In the genomic region with DNA sequence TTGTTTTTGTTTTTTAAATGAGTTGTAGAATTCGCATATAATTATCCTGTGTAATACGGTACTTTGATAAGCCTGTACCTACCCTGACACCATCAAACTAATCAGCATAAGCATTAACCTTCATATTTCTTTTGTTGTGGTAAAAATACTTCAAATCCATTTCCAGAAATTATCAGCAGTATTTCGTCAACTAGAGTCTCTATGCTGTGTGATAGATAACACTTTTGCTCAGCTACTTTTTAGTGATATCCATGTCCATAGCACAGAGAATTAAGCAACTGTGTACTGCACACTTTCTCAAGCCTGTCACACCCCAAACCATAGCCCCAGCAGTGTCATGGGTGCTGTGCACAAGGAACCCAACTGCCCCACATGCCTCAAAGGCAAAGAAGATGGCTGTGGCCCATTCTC, we compare ENCODE assay signal across 20 mouse cellular contexts.
DNase-seq lines count a peak whose midpoint lies in the region; ATAC-seq and TF ChIP-seq lines count a peak whose summit lies in the region.
"Had no signal": no experiment of that assay in that cellular context is flagged by ENCODE, and none has a peak within 500 bp of the region (broad histone marks: within the 10 kb centered on the region; RNA-seq: fewer than 3 reads in every experiment).

No protein-coding gene starts in this region.

- H3K4me2 ChIP-seq in kidney, embryonic 14.5 days (replicated peaks; ENCODE audit: low read depth, low read length): no peak overlapping the region
- no peak overlapping the region for H3K4me2 ChIP-seq in stomach, embryonic 15.5 days
- no peak overlapping the region for H3K4me2 ChIP-seq in stomach, postnatal 0 days (replicated peaks; ENCODE audit: low read depth)
- peak overlapping the region; percentile 85 for H3K4me2 ChIP-seq in liver, embryonic 12.5 days
- H3K4me2 ChIP-seq: forebrain, embryonic 15.5 days; heart, embryonic 13.5 days; lung, embryonic 15.5 days; neural tube, embryonic 12.5 days had no signal

- H3K27ac ChIP-seq in kidney, embryonic 14.5 days (ENCODE audit: low read depth, low read length): peak overlapping the region; percentile 3; the same call in 1 of the 2 replicates
- H3K27ac ChIP-seq in stomach, embryonic 15.5 days: no peak overlapping the region
- H3K27ac ChIP-seq in stomach, postnatal 0 days (replicated peaks): no peak overlapping the region
- peak overlapping the region; percentile 98 for H3K27ac ChIP-seq in liver, embryonic 12.5 days
- H3K27ac ChIP-seq: forebrain, embryonic 15.5 days; heart, embryonic 13.5 days; hindbrain, postnatal 0 days; layer of hippocampus, adult 2 months; lung, embryonic 15.5 days; neural tube, embryonic 12.5 days had no signal

- H3K36me3 ChIP-seq in kidney, embryonic 14.5 days (ENCODE audit: control insufficient read depth, insufficient read depth, low read length): no peaks in the 10 kb centered on the region
- H3K36me3 ChIP-seq in stomach, embryonic 15.5 days: no peaks in the 10 kb centered on the region
- H3K36me3 ChIP-seq in stomach, postnatal 0 days (ENCODE audit: control insufficient read depth, insufficient read depth, low read length): no peaks in the 10 kb centered on the region
- peaks cover 11% of the 10 kb centered on the region; the same call in 1 of the 2 replicates for H3K36me3 ChIP-seq in liver, embryonic 12.5 days
- H3K36me3 ChIP-seq: forebrain, embryonic 15.5 days; heart, embryonic 13.5 days; lung, embryonic 15.5 days; neural tube, embryonic 12.5 days had no signal

- H3K9me3 ChIP-seq in kidney, embryonic 14.5 days (ENCODE audit: control insufficient read depth, low read length): no peaks in the 10 kb centered on the region
- H3K9me3 ChIP-seq in stomach, embryonic 15.5 days: no peaks in the 10 kb centered on the region
- no peaks in the 10 kb centered on the region for H3K9me3 ChIP-seq in stomach, postnatal 0 days (ENCODE audit: control insufficient read depth, low read length)
- H3K9me3 ChIP-seq in liver, embryonic 12.5 days (replicated peaks): no peaks in the 10 kb centered on the region
- H3K9me3 ChIP-seq: forebrain, embryonic 15.5 days; heart, embryonic 13.5 days; lung, embryonic 15.5 days; neural tube, embryonic 12.5 days had no signal

- H3K4me3 ChIP-seq in kidney, embryonic 14.5 days (ENCODE audit: low read length): no peak overlapping the region
- no peak overlapping the region for H3K4me3 ChIP-seq in stomach, embryonic 15.5 days (replicated peaks)
- H3K4me3 ChIP-seq in stomach, postnatal 0 days (ENCODE audit: low read depth, low read length): no peak overlapping the region
- H3K4me3 ChIP-seq in liver, embryonic 12.5 days: peak overlapping the region; percentile 71
- H3K4me3 ChIP-seq: forebrain, embryonic 15.5 days; heart, embryonic 13.5 days; layer of hippocampus, adult 2 months; lung, embryonic 15.5 days; neural tube, embryonic 12.5 days had no signal

- H3K9ac ChIP-seq in kidney, embryonic 14.5 days (ENCODE audit: low read depth, low read length): no peak overlapping the region
- no peak overlapping the region for H3K9ac ChIP-seq in stomach, embryonic 15.5 days
- no peak overlapping the region for H3K9ac ChIP-seq in stomach, postnatal 0 days (ENCODE audit: low read length)
- peak overlapping the region; percentile 89 for H3K9ac ChIP-seq in liver, embryonic 12.5 days
- H3K9ac ChIP-seq: forebrain, embryonic 15.5 days; heart, embryonic 13.5 days; lung, embryonic 15.5 days; neural tube, embryonic 12.5 days had no signal

- TF ChIP-seq CTCF in stomach, postnatal 0 days (IDR thresholded peaks at IDR 0.05; ENCODE audit: low read depth): no peak

- no peak for DNase-seq in kidney, adult 11 months
- no peak for DNase-seq in stomach, postnatal 0 days (ENCODE audit: low spot score)
- DNase-seq in layer of hippocampus, adult 11-12 months (ENCODE audit: low spot score): no peak
- no peak for DNase-seq in ovary, postnatal 14 days (ENCODE audit: low spot score)
- no peak for DNase-seq in retina, embryonic 14.5 days (ENCODE audit: low spot score)
- DNase-seq: cerebellum, adult 11 months; cerebellum, postnatal 14 days; kidney, adult 9 months; right cerebral cortex, postnatal 14 days; thymus, adult 18-20 months had no signal

- 92% methylated on average over 3 of the region's 3 CpGs for WGBS in kidney, embryonic 14.5 days
- 80% methylated on average over 3 of the region's 3 CpGs for WGBS in stomach, embryonic 15.5 days
- 86% methylated on average over 3 of the region's 3 CpGs for WGBS in stomach, postnatal 0 days
- 26% methylated on average over 3 of the region's 3 CpGs for WGBS in liver, embryonic 12.5 days (ENCODE audit: insufficient replicate concordance)

- no peak for TF ChIP-seq EP300 in stomach, postnatal 0 days (optimal IDR thresholded peaks at IDR 0.05)

- ATAC-seq in kidney, embryonic 14.5 days (ENCODE audit: low FRiP score, low TSS enrichment): no peak
- ATAC-seq in stomach, embryonic 15.5 days (ENCODE audit: insufficient read depth, low FRiP score, low read depth): peak; percentile 61; the same call in 1 of the 2 replicates
- ATAC-seq in stomach, postnatal 0 days (ENCODE audit: low FRiP score, low TSS enrichment): no peak
- ATAC-seq in liver, embryonic 12.5 days: peak; percentile 75
- ATAC-seq: forebrain, embryonic 15.5 days; hindbrain, postnatal 0 days had no signal

- H3K27me3 ChIP-seq in kidney, embryonic 14.5 days (ENCODE audit: control insufficient read depth, insufficient read depth, low read length): no peaks in the 10 kb centered on the region
- no peaks in the 10 kb centered on the region for H3K27me3 ChIP-seq in stomach, embryonic 15.5 days (replicated peaks)
- no peaks in the 10 kb centered on the region for H3K27me3 ChIP-seq in stomach, postnatal 0 days (ENCODE audit: control insufficient read depth, insufficient read depth, low read length)
- no peaks in the 10 kb centered on the region for H3K27me3 ChIP-seq in liver, embryonic 12.5 days (replicated peaks)
- H3K27me3 ChIP-seq: CH12.LX; forebrain, embryonic 15.5 days; heart, embryonic 13.5 days; lung, embryonic 15.5 days; neural tube, embryonic 12.5 days had no signal

- peaks cover 16% of the 10 kb centered on the region for H3K4me1 ChIP-seq in kidney, embryonic 14.5 days (ENCODE audit: control insufficient read depth, insufficient read depth, low read length)
- no peaks in the 10 kb centered on the region for H3K4me1 ChIP-seq in stomach, embryonic 15.5 days
- 0 out of 2 replicates have a peak, but pooled peaks cover 2% of the 10 kb centered on the region for H3K4me1 ChIP-seq in stomach, postnatal 0 days (replicated peaks; ENCODE audit: control insufficient read depth, insufficient read depth)
- H3K4me1 ChIP-seq in liver, embryonic 12.5 days: peaks cover 91% of the 10 kb centered on the region
- H3K4me1 ChIP-seq: forebrain, embryonic 15.5 days; neural tube, embryonic 12.5 days had no signal

Comparison
In these comparisons a context has a peak if more than half of its experiments do, and no peak if none do; other contexts are left out.
1. ATAC-seq: peak in stomach, embryonic 15.5 days (single experiment) and liver, embryonic 12.5 days (single experiment); none in kidney, embryonic 14.5 days (single experiment) and stomach, postnatal 0 days (single experiment).
2. H3K27ac ChIP-seq: peak in kidney, embryonic 14.5 days (single experiment) and liver, embryonic 12.5 days (single experiment); none in stomach, embryonic 15.5 days (single experiment) and stomach, postnatal 0 days (single experiment).